Mouse (Mus musculus): ENCODE results near the gene Naaladl1.
"Not testable (repeated sequence)": the region's sequence is repeated elsewhere in the genome, so short reads cannot be mapped to it uniquely, and the experiment has no call there.

The Naaladl1 gene

GRCm38 (mm10) chr19:6127760-6128341 lies 22.3 kb downstream of the Naaladl1 start, which contains the start of gene Snx15:
Snx15 (minus strand) TSS chr19:6128304.
- in situ Hi-C loops (cut with MboI, MseI) = no loop called here

DNA sequence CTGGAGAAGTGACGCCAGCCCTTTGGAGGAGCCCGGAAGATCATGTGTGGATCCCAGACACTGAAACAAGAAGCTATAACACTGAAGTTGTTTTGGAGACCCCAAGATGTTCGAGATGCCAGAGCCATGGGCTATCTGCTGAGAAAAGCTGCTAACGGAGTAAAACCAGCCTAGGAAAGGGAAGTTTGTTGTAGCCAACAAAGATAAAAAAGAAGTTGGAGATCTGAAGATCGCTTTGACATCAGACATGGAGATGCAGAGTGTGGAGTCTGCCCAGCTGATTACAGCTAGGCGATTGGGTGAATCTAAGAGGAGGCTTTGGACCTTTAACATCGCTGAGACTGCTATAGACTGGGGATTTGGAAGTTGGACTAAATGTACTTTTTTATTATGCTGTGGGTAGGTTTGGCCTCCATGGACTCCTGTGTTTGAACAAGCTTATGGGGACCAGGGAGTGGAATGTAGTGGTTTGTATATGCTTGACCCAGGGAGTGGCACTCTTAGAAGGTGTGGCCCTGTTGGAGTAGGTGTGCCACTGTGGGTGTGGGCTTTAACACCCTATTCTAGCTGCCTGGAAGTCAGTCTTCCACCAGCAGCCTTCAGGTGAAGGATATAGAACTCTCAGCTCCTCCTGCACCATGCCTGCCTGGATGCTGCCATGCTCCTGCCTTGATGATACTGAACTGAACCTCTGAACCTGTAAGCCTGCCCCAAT lies 25.0 kb downstream of the Naaladl1 start:
- in situ Hi-C loops (cut with MboI, MseI) = not testable (repeated sequence)

DNA sequence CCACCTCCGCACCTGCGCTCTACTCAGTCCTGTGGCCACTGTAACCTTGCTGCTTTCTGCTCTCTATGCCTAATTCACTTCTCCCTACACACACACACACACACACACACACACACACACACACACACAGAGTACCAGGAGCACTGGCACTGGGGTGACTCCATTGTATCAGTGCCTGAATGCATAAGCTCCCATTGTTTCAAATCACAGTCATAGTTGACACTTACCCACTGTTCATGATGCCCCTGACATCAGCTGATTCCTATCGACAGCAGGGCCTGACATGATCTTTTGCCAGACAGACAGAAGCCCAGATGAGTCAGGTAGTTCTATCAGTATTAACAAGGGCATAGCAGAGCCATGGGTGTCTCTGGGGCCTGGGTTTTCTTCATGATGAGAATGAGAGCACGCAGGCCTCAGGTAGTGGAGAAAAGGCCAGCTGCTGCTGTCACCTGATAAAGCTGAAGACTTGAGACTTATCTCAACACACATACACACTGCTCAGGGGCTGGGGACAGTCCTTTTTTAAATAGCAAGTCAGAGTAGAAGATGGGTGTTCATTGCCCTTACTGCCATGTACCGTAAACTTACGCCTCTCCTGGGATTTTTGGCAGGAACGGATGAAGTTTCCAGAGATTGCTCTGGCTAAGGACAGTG lies 26.7 kb downstream of the Naaladl1 start:
- in situ Hi-C loops (cut with MboI, MseI) = no loop called here

- in situ Hi-C loops (cut with MboI, MseI) = not testable (repeated sequence)
Measured at GRCm38 (mm10) chr19:6133197-6133596, 27.6 kb downstream of the Naaladl1 start.

GRCm38 (mm10) chr19:6136397-6136796 lies 30.8 kb downstream of the Naaladl1 start:
- in situ Hi-C loops (cut with MboI, MseI) = loop anchor here in 1 of 2 experiments (5.0 kb wide), 1 partner anchor 196 kb away; the partner anchor contains the start of gene Men1

DNA sequence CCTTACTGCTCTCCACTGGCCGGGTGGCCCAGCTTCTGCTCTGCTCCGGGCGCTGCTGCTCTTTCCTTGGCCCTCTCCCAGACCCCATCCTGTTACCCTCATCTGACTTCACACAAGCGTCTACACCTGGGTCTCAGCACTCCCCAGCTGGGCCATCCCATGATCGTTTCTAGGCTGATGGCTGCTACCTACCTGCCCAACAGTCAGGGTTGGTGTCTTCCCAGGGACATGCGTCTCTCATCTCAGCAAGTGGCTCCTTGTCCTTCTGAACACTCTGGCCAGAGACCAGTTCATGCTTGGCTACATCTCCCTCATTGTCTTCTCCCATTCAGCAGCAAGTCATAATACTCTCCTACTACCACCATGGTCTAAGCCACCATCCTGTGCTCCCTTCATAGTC lies 34.1 kb downstream of the Naaladl1 start:
- in situ Hi-C loops (cut with MboI, MseI) = loop anchor here in 1 of 2 experiments (5.0 kb wide), 1 partner anchor 193 kb away; the partner anchor contains the start of gene Men1

DNA sequence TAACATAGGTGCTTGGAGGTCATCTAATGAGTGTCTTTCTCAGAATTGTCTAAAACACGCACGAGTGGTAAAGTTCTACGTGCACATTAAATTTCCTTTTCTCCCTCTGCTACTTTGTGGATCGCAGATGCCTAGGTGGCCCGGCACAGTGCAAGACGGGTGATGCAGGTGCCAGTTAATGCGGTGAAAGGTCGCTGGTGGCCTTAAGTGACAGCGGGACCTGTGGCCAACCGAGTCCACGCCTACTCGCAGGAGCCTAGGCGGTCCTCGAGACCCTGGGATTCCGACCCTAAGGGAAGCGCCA lies 34.7 kb downstream of the Naaladl1 start:
- in situ Hi-C loops (cut with MboI, MseI) = no loop called here

- in situ Hi-C loops (cut with MboI, MseI) = no loop called here
Measured at GRCm38 (mm10) chr19:6140678-6141393, 35.3 kb downstream of the Naaladl1 start, which contains the start of gene Batf2. Batf2 (plus strand) TSS chr19:6140983.

- in situ Hi-C loops (cut with MboI, MseI) = no loop called here
Measured at GRCm38 (mm10) chr19:6141394-6141749, 35.8 kb downstream of the Naaladl1 start, which contains the start of gene Arl2. Arl2 (minus strand) TSS chr19:6141548.

DNA sequence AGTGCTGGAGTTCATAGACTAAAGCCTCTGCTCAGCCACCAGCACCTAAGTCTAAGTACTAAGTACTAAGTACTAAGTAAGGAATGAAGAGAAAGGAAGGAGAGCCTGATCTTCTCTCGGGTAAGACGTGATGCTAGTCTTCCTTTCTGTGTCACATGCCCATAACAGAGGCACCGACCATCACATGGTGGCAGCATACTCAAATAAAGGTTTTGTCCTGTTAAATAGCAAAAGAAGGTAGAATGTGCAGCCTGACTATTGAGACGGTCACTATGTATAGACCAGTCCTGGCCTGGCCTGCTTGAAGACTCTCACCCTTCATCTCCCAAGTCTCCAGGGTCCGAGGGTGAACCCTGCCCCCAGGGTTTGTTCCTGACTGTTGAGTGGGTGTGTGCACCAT lies 39.3 kb downstream of the Naaladl1 start:
- in situ Hi-C loops (cut with MboI, MseI) = no loop called here

DNA sequence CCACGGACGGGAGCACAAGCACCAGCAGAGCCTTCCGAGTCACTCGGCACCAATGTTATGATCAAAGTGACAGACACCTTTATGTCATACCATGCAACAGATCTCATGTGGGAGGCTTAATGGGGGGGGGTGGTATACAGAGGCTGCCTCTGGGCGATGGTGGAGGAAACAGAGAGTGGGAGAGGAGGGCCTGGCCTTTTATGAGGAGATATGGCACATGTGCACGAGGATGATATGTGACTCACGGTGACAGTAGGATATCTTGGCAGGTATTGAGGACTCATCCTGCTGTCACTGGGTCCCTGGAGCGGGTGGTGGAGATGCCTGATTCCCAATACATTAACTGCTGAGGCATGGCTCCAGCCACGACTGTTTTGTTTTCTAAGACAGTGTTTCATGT lies 49.6 kb downstream of the Naaladl1 start:
- in situ Hi-C loops (cut with MboI, MseI) = loop anchor here in 1 of 2 experiments (10.0 to 25.0 kb wide), 2 partner anchors 680 to 1268 kb away; partner anchors contain the start of genes Actn3 and Zdhhc24

GRCm38 (mm10) chr19:6156372-6156771 lies 50.8 kb downstream of the Naaladl1 start:
- in situ Hi-C loops (cut with MboI, MseI) = loop anchor here in 1 of 2 experiments (10.0 to 25.0 kb wide), 2 partner anchors 678 to 1269 kb away; partner anchors contain the start of genes Actn3 and Zdhhc24

DNA sequence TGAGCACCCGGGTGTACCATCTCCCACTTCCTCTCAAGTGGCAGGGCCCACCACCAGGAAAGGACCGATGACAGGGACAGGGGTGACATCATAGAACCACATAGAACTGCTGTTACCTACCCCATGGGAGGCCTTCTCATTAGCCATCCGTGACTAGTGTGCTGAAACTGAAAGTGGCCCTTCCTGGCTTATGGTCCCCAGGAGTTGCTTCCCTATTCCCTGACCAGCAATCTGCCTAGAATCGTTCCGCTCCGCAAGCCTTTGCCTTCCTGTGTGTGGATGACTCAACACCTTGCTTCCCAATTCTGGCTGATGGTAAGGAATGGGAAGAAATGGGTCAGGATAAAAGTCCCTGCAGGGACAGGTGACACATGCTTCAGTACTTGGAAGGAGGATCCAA lies 51.6 kb downstream of the Naaladl1 start:
- in situ Hi-C loops (cut with MboI, MseI) = loop anchor here in 1 of 2 experiments (10.0 to 25.0 kb wide), 2 partner anchors 678 to 1270 kb away; partner anchors contain the start of genes Actn3 and Zdhhc24

DNA sequence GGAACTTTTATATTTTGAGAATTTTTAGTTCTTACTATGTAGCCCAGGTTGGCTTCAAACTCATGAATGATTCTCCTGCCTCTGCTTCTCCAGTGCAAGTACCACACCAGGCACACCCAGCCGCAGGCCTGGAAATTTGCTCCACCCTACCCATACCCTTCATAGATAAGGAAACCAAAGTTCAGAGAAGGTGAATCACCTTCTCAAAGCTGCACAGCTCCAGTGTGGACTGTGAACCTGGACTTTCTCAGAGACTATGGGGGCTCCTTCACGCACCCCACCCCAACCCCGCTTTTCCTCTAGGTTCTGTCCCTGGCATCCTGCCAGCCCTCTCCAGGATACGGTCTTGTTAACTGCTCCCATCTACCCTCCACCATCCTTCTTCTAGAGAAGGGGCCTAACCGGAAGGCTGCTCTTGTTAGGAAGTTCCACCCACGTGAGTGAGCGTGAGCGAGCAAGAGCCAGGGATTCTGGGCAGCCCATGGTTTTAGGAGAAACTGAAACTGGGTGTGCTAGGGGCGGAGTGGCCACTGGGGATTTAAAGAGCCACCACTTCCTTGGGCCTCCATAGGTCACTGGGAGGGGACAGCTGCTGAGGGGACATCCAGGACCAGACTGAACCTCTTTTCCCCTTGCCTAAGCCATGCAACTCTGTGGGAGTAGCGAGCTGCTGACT lies 58.4 kb downstream of the Naaladl1 start:
- in situ Hi-C loops (cut with MboI, MseI) = loop anchor here in 1 of 2 experiments (25.0 kb wide), 1 partner anchor 1277 kb away; the partner anchor contains the start of genes Actn3 and Zdhhc24
